Mouse (Mus musculus) liver, embryonic 15.5 days (tissue): ENCODE results near the gene Olfr1404. TPM values are rescaled to one million over a fixed set of nuclear protein-coding genes. Genes with fewer than 3 reads are reported as not detected.

Experiments used
- polyA plus RNA-seq: library from polyadenylated mRNA; unstranded; fragments of >200 nt; fragmentation: Nextera tagmentation; extraction: Ambion mirVana; gene quantifications from 2 replicates; pipeline ENCODE4 v1.2.1, GENCODE M21; 2015

The Olfr1404 gene
- polyA plus RNA-seq, 1 experiment from 2014 or later: not detected

Other genes starting within 250 kb of the Olfr1404 start
- not detected in 2 replicates for gene Olfr1408, start 75.0 kb upstream of the Olfr1404 start, polyA plus RNA-seq
- not detected in 2 replicates for gene Olfr1406, start 21.8 kb upstream of the Olfr1404 start, polyA plus RNA-seq
- not detected in 2 replicates for gene Olfr218, start 14.6 kb upstream of the Olfr1404 start, polyA plus RNA-seq
- 0.12 and 0.23 TPM in 2 replicates for gene Fcer1a, start 14.8 kb downstream of the Olfr1404 start, polyA plus RNA-seq
- not detected in 2 replicates for gene Olfr418, start 53.6 kb downstream of the Olfr1404 start, polyA plus RNA-seq
- not detected in 2 replicates for gene Mptx2, start 65.4 kb downstream of the Olfr1404 start, polyA plus RNA-seq
- gene Ackr1, start 121.4 kb downstream of the Olfr1404 start, polyA plus RNA-seq: 74.7 and 83.3 TPM in 2 replicates
- gene Aim2, start 138.5 kb downstream of the Olfr1404 start, polyA plus RNA-seq: 3.3 and 4.2 TPM in 2 replicates
- 1.7 and 2.0 TPM in 2 replicates for gene Cadm3, start 155.3 kb downstream of the Olfr1404 start, polyA plus RNA-seq